Mouse (Mus musculus) bone marrow, adult 2 months (tissue): ENCODE measurements around the gene Lelp1. TPM values are rescaled to one million over a fixed set of nuclear protein-coding genes. Genes with fewer than 3 reads are reported as not detected.
A peak's percentile ranks its signal among the peaks of the same experiment; 100 is the strongest.

Experiments used
- H3K27ac ChIP-seq: fragments of 200-500 bp; 2 replicates; pipeline ENCODE4 v1.5.1; 2012; ENCODE audit warnings: low read depth, mild to moderate bottlenecking, control low read depth, inconsistent platforms, low read length; ENCODE audit not compliant: control insufficient read depth, poor library complexity, insufficient read depth
- H3K4me1 ChIP-seq: fragments of 200-500 bp; 2 replicates; pipeline ENCODE4 v1.6.1; 2011; ENCODE audit warnings: low read length; ENCODE audit not compliant: control insufficient read depth, insufficient read depth
- H3K4me3 ChIP-seq: fragments of 200-500 bp; replicated peaks from 2 replicates; pipeline ENCODE3; 2011; ENCODE audit warnings: mild to moderate bottlenecking, low read depth, low read length, control low read depth; ENCODE audit not compliant: control insufficient read depth
- CTCF ChIP-seq: fragments of 200-500 bp; IDR thresholded peaks from 2 replicates; pipeline ENCODE4 v1.5.1; 2011; ENCODE audit warnings: low read length, control low read depth; ENCODE audit not compliant: control insufficient read depth, insufficient read depth
- POLR2A ChIP-seq: fragments of 200-500 bp; IDR thresholded peaks from 2 replicates; pipeline ENCODE4 v1.6.1; 2011; ENCODE audit warnings: low read depth, mild to moderate bottlenecking, control low read depth, low read length, borderline replicate concordance; ENCODE audit not compliant: control insufficient read depth
- WGBS: fragments of 180-500 bp; shearing (Covaris S2); methylation state at CpG from one replicate; pipeline ENCODE4 v1.1.7; 2018; 5-methylcytosine and 5-hydroxymethylcytosine counted together
- polyA plus RNA-seq: library from polyadenylated mRNA; stranded (reverse); fragments of >200 nt; gene quantifications from 2 replicates; pipeline ENCODE4 v1.2.4, GENCODE M21; 2011; ENCODE audit warnings: low replicate concordance; ENCODE audit not compliant: missing spikeins, insufficient read depth, insufficient read length

Lelp1 gene
- polyA plus RNA-seq, result not detected in 2 replicates

GRCm38 (mm10) chr3:92142644-92143043, at the start of gene Lelp1:
Lelp1 (minus strand) TSS chr3:92142744.
- no peak for TF ChIP-seq POLR2A
- TF ChIP-seq CTCF, result no peak
- no peaks in the 10 kb centered on the region for H3K4me1 ChIP-seq
- H3K4me3 ChIP-seq, result no peak within 1 kb of the TSS
- H3K27ac ChIP-seq, result no peak within 1 kb of the TSS
- WGBS, result 47% methylated on average over 1 of the region's 1 CpGs

- TF ChIP-seq CTCF (no peak), POLR2A (no peak)
- no peak overlapping the region for H3K4me3 ChIP-seq
- WGBS, result 74% methylated on average over 1 of the region's 1 CpGs
- no peak overlapping the region for H3K27ac ChIP-seq
- no peaks in the 10 kb centered on the region for H3K4me1 ChIP-seq
These were observed 34.3 kb upstream of the Lelp1 start for GRCm38 (mm10) chr3:92176880-92177279.

GRCm38 (mm10) chr3:92169847-92170246, 27.3 kb upstream of the Lelp1 start:
- TF ChIP-seq POLR2A, result no peak
- no peak for TF ChIP-seq CTCF
- Histone ChIP-seq H3K4me1 (no peaks in the 10 kb centered on the region), H3K27ac (no peak overlapping the region), H3K4me3 (no peak overlapping the region)
- WGBS, result 82% methylated on average over 3 of the region's 3 CpGs

- no peak for TF ChIP-seq CTCF
- no peak for TF ChIP-seq POLR2A
- H3K27ac ChIP-seq, result no peak overlapping the region
- H3K4me3 ChIP-seq, result no peak overlapping the region
- H3K4me1 ChIP-seq, result no peaks in the 10 kb centered on the region
These were observed 10.8 kb upstream of the Lelp1 start for GRCm38 (mm10) chr3:92153322-92153721.

GRCm38 (mm10) chr3:92150631-92151277, 8.2 kb upstream of the Lelp1 start:
- no peak overlapping the region for H3K27ac ChIP-seq
- H3K4me1 ChIP-seq, result no peaks in the 10 kb centered on the region
- TF ChIP-seq POLR2A (no peak), CTCF (peak; percentile 37; the same call in 1 of the 2 replicates)
- 22% methylated on average over 8 of the region's 8 CpGs for WGBS
- H3K4me3 ChIP-seq, result no peak overlapping the region

GRCm38 (mm10) chr3:92147913-92148312, 5.4 kb upstream of the Lelp1 start:
- WGBS, result 69% methylated on average over 5 of the region's 5 CpGs
- H3K4me3 ChIP-seq, result no peak overlapping the region

GRCm38 (mm10) chr3:92147420-92147819, 4.9 kb upstream of the Lelp1 start:
- no peaks in the 10 kb centered on the region for H3K4me1 ChIP-seq
- TF ChIP-seq POLR2A, result no peak
- TF ChIP-seq CTCF, result no peak
- H3K27ac ChIP-seq, result no peak overlapping the region
- no peak overlapping the region for H3K4me3 ChIP-seq
- WGBS, result 38% methylated on average over 2 of the region's 2 CpGs

More at GRCm38 (mm10) chr3:92147913-92148312, 5.4 kb upstream of the Lelp1 start:
- H3K27ac ChIP-seq, result no peak overlapping the region
- TF ChIP-seq CTCF (no peak), POLR2A (no peak)
- no peaks in the 10 kb centered on the region for H3K4me1 ChIP-seq

- Histone ChIP-seq H3K27ac (no peak within 1 kb of the TSS), H3K4me3 (no peak within 1 kb of the TSS), H3K4me1 (no peaks in the 10 kb centered on the region)
- whole genome bisulfite sequencing, result 80% methylated on average over 5 of the region's 5 CpGs
- TF ChIP-seq CTCF, result no peak
- no peak for TF ChIP-seq POLR2A
These were observed 18.7 kb downstream of the Lelp1 start, which contains the start of gene Prr9 for GRCm38 (mm10) chr3:92123847-92124246. Prr9 (minus strand) TSS chr3:92123947.
